Mouse (Mus musculus) erythroblast, embryonic 14.5 days (primary cell): ENCODE results near the gene Kng1.

ENCODE experiments used
- GATA1 ChIP-seq: IDR thresholded peaks from 2 replicates; pipeline ENCODE4 v1.6.1; 2012; ENCODE audit warnings: low read length, inconsistent platforms, mixed read lengths
- TAL1 ChIP-seq: IDR thresholded peaks from 3 replicates; pipeline ENCODE4 v1.6.1; 2012; ENCODE audit warnings: low read length, inconsistent platforms, mixed read lengths

DNA sequence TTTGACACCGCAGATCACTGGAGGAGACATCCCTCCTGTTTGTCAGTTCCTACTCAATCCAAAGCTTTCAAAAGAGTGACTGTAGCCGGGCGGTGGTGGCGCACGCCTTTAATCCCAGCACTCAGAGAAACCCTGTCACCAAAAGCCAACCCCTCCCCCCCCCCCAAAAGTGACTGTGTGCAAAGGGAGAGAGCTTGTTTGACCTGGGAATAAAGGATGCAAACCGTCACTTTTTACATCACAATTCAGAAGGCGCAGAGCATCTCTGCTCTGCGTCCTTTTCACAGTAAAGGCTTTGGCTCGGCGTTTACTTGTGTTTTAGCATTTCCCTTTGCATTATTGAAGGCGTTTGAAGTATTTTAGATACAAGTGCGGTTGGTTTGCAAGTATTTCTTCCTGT is 42.0 kb downstream of the Kng1 start:
- no peak for TF ChIP-seq GATA1
- no peak for TF ChIP-seq TAL1
